Mouse (Mus musculus) megakaryocyte, embryonic 14.5 days (primary cell): Measurements from ENCODE around the gene Pphln1.

Experiments used
- FLI1 ChIP-seq: IDR thresholded peaks from 2 replicates; pipeline ENCODE4 v1.6.1; 2012; ENCODE audit warnings: low read length, inconsistent platforms, mixed read lengths
- GATA1 ChIP-seq: IDR thresholded peaks from 3 replicates; pipeline ENCODE4 v1.6.1; 2012; ENCODE audit warnings: mixed read lengths, low read length, inconsistent platforms, borderline replicate concordance

- TF ChIP-seq FLI1 (no peak), GATA1 (no peak)
Observed at GRCm38 (mm10) chr15:93405446-93405986, 7.4 kb downstream of the Pphln1 start.
